Mouse (Mus musculus) bone marrow, adult 2 months (tissue): ENCODE measurements around the gene Rrp36.

ENCODE experiments used
- CTCF ChIP-seq: fragments of 200-500 bp; IDR thresholded peaks from 2 replicates; pipeline ENCODE4 v1.5.1; 2011; ENCODE audit warnings: low read length, control low read depth; ENCODE audit not compliant: control insufficient read depth, insufficient read depth
- POLR2A ChIP-seq: fragments of 200-500 bp; IDR thresholded peaks from 2 replicates; pipeline ENCODE4 v1.6.1; 2011; ENCODE audit warnings: low read depth, mild to moderate bottlenecking, control low read depth, low read length, borderline replicate concordance; ENCODE audit not compliant: control insufficient read depth

DNA sequence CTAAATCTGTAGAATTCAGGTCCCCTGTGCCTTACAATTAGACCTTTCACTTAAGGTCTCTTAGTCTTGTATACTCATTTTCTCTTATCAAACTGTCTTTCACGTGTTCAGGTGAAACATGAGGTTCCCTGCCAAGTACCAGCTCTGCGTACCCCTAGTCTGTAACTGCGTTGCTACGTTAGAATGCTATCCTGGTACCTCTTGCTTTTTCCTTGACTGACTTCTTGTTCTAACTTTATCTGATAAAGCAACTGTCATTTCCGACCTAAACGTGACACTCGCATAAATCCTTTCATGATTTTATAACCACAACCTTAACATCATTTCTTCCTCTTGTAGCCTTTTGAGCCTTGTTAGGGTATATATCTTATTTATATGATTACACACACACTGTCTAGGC, 38.3 kb upstream of the Rrp36 start:
- no peak for TF ChIP-seq POLR2A
- TF ChIP-seq CTCF, result no peak
